Mouse (Mus musculus) hindbrain, embryonic 12.5 days (tissue): Measurements from ENCODE around the gene Gabbr1. TPM values are rescaled to one million over a fixed set of nuclear protein-coding genes. Genes with fewer than 3 reads are reported as not detected.

Source experiments
- ATAC-seq: fragments of 200-750 bp; cut with Nextera tagmentation; 2 replicates; pipeline ENCODE4 v1.8.0; 2017; ENCODE audit warnings: moderate TSS enrichment; ENCODE audit not compliant: low FRiP score
- H3K27ac ChIP-seq: fragments of 300-500 bp; sonication (generic); 2 replicates; pipeline ENCODE4 v1.5.1; 2016; ENCODE audit warnings: mild to moderate bottlenecking
- H3K27me3 ChIP-seq: fragments of 300-500 bp; sonication (generic); 2 replicates; pipeline ENCODE4 v1.6.1; 2016; ENCODE audit warnings: mild to moderate bottlenecking
- H3K36me3 ChIP-seq: fragments of 300-500 bp; sonication (generic); 2 replicates; pipeline ENCODE4 v1.6.1; 2016; ENCODE audit warnings: mild to moderate bottlenecking
- H3K4me1 ChIP-seq: fragments of 300-500 bp; sonication (generic); 2 replicates; pipeline ENCODE4 v1.6.1; 2016
- H3K4me2 ChIP-seq: fragments of 300-500 bp; sonication (generic); replicated peaks from 2 replicates; pipeline ENCODE4 v1.6.1; 2016; ENCODE audit warnings: mild to moderate bottlenecking
- H3K4me3 ChIP-seq: fragments of 300-500 bp; sonication (generic); 2 replicates; pipeline ENCODE4 v1.5.1; 2016; ENCODE audit warnings: mild to moderate bottlenecking
- H3K9ac ChIP-seq: fragments of 300-500 bp; sonication (generic); 2 replicates; pipeline ENCODE4 v1.6.1; 2016; ENCODE audit warnings: mild to moderate bottlenecking, moderate library complexity
- H3K9me3 ChIP-seq: fragments of 300-500 bp; sonication (generic); replicated peaks from 2 replicates; pipeline ENCODE4 v1.6.1; 2016; ENCODE audit warnings: mild to moderate bottlenecking
- WGBS: fragments of 180-500 bp; shearing (Covaris S2); methylation state at CpG from one replicate; pipeline ENCODE4 v1.1.7; 2016; 5-methylcytosine and 5-hydroxymethylcytosine counted together
- polyA plus RNA-seq: library from polyadenylated mRNA; unstranded; fragments of >200 nt; fragmentation: Nextera tagmentation; extraction: Ambion mirVana; gene quantifications from 2 replicates; pipeline ENCODE4 v1.2.1, GENCODE M21; 2016

Gabbr1 gene
- 41.8 and 42.1 TPM in 2 replicates for polyA plus RNA-seq

DNA sequence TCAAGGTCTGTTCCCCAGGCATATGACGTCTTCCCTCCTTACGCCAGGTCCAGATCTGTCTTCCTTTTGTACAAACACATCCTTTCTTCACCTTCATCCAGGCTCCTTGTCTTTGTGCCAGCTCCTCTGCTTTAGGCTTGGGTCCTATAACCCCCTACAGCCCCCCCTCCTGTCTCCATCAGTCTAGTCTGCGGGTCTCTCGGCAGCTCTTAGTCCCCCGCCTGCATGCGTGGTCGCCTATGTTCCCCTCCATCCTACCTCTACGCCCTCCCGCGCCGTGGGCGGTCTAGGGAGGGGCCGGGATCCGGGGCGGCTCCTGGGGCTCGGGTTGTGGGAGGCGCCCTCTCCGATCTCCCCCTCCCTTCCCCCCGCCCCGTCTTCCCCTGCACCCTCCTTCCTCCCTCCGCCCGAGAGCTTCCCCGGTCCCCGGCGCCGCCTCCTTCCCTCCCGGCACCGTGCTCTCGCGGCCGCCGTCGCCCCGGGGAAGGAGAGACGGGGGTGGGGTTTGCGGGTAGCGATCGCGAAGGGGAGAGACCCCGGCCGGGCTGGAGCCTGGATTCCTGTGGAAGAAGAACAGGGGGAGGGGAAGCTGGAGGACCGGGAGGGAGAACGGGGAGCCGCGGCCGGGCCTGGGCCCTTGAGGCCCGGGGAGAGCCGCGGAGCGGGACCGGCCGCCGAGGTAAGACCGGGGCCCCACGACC, at the start of gene Gabbr1:
Gene Gabbr1, plus strand, starts transcription at position 356 of the 701 bp plus-strand sequence.
- ATAC-seq, result peak; percentile 82
- no peaks in the 10 kb centered on the region for H3K9me3 ChIP-seq
- 1% methylated on average over 43 of the region's 55 CpGs for WGBS
- H3K4me2 ChIP-seq, result peak within 1 kb of the TSS; percentile 69
- no peaks in the 10 kb centered on the region for H3K36me3 ChIP-seq
- H3K4me1 ChIP-seq, result peaks cover 28% of the 10 kb centered on the region
- peak within 1 kb of the TSS; percentile 90 for H3K4me3 ChIP-seq
- H3K27me3 ChIP-seq, result peaks cover 6% of the 10 kb centered on the region
- peak within 1 kb of the TSS; percentile 96 for H3K27ac ChIP-seq
- H3K9ac ChIP-seq, result peak within 1 kb of the TSS; percentile 98

DNA sequence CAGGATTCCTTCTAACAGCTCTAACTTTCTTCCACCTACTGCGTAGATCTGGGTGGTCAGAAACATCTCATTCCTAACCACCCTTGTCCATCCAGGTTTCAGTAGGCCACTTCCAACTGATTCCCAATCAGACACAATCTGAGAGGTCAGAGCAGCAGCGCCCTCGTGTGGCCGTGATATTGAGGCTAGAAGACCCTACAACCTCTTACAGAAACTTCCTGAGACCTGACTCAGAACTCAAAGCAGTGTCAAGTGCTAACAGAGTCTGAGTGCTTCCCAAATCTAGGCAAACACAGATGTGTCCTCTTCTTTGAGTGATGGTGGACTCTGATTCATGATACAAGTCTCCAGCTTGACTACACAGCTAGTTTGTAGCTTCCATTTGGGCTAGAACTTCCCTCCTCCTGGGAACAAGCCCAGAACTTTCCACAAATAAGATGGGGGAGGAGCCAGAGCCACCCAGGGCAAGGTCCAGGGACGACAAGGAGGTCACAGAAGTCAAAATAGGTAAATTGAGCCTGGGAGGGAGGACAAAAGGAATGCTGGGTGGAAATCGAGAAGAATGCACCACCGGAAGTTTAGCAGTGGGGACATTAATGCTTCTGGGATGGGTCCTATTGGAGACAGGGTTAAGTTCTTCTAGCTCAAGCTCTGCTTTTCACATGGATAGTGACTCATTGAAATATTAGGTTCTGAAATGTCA, 48.6 kb upstream of the Gabbr1 start:
- H3K4me1 ChIP-seq, result no peaks in the 10 kb centered on the region
- H3K27ac ChIP-seq, result no peak overlapping the region
- no peaks in the 10 kb centered on the region for H3K27me3 ChIP-seq
- no peak overlapping the region for H3K4me2 ChIP-seq
- no peak overlapping the region for H3K4me3 ChIP-seq
- H3K9ac ChIP-seq, result no peak overlapping the region
- no peaks in the 10 kb centered on the region for H3K9me3 ChIP-seq
- no peaks in the 10 kb centered on the region for H3K36me3 ChIP-seq
- 27% methylated on average over 7 of the region's 7 CpGs for WGBS
- ATAC-seq, result no peak

DNA sequence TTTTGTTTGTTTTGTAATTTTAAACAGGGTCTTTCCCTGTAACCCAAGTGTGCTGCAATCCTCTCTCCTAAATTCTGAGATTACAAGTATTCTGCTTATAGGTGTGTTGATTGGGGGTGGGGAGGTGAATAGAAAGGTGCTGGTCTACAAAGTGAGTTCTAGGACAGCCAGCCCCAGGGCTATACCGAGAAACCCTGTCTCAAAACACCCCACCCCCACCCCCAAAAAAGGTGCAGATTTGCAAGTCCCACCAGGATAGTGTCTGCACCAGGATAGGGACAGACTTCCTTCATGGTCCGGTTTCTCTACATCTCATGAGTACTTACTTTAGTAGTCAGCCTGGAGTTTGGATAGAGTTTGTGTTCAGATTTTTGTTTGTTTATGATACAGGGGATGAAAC, 47.3 kb upstream of the Gabbr1 start:
- H3K27me3 ChIP-seq, result no peaks in the 10 kb centered on the region
- no peaks in the 10 kb centered on the region for H3K36me3 ChIP-seq
- WGBS, result 84% methylated on average over 2 of the region's 2 CpGs
- no peaks in the 10 kb centered on the region for H3K4me1 ChIP-seq
- no peak for ATAC-seq
- H3K4me3 ChIP-seq, result no peak overlapping the region
- no peak overlapping the region for H3K9ac ChIP-seq
- no peaks in the 10 kb centered on the region for H3K9me3 ChIP-seq
- H3K4me2 ChIP-seq, result no peak overlapping the region
- no peak overlapping the region for H3K27ac ChIP-seq

DNA sequence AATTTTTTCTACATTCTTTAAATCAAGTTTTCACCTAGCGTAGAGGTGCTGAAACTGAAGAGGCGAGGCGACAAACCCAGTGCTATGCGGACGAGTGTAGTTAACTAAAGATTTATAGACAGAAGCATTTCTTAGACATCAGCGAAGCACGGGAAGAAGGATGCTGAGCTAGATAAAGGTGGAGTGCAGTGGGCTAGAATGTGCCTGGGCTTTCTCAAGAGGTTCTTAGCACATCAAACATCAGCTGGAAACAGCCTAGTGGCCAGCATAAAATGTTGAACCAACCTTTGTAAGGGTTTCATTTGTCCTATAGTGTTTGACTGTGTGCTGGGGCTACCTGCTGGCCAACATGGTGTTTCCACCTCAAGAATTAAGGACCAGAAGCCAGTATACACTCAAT, 44.9 kb upstream of the Gabbr1 start, which contains the start of gene Zfp57:
Gene Zfp57, plus strand, starts transcription at position 301 of the 400 bp plus-strand sequence.
- Histone ChIP-seq H3K4me3 (peak within 1 kb of the TSS; percentile 60), H3K9me3 (no peaks in the 10 kb centered on the region), H3K36me3 (peaks cover 13% of the 10 kb centered on the region), H3K9ac (peak within 1 kb of the TSS; percentile 92; the same call in 1 of the 2 replicates), H3K27me3 (no peaks in the 10 kb centered on the region), H3K27ac (peak within 1 kb of the TSS; percentile 95), H3K4me1 (peaks cover 6% of the 10 kb centered on the region; the same call in 1 of the 2 replicates), H3K4me2 (peak within 1 kb of the TSS; percentile 56)
- 97% methylated on average over 7 of the region's 7 CpGs for WGBS
- no peak for ATAC-seq

DNA sequence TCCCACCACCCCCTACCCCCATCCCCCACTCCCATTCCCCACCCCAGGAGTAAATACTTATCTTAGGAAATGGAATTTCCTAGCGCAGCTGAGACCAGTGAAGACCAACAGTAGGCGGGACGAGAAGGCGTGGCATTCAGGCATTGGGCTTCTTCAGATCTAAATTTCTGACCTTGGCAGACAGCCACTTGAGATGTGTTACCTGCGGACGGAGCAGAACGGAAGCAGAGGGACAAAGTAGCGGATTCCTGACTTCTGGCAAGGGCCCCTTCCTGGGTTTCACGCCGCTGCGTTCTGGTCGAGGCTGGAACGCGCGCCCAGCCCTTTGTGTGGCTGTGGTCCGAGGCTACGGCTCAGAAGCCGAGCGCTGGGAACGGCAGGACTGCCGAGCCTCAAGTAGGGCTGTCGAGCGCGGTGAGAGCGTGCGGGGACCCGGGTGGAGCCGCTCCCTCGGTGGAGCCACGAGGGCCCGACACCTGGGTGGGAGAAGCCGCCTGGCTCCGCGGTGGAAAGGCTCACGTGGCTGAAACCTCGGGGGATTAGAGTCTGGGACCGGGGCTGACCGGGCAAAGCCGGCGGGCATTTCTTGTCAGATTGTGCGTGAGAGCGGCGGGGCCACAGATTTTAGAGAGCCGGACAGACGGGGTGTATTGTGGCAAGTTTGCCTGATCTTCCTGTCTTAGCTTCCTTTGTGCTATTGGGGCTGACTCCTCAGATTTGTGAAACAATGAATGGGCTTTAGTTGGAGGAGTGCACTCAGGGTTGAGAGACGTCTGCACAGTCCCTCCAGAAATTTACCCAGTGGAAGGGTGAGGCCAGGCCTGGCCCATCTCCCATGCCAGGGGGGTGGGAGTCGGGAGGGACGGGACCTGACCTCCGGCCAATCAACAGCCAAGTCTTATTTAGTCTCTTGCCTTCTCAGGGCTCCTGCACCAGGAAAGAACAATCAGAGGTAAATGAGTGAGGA, 43.1 kb upstream of the Gabbr1 start:
- under 1% methylated on average over 49 of the region's 49 CpGs for WGBS
- peak overlapping the region; percentile 95 for H3K27ac ChIP-seq
- peak; percentile 88 for ATAC-seq
- H3K4me3 ChIP-seq, result peak overlapping the region; percentile 60
- H3K4me2 ChIP-seq, result peak overlapping the region; percentile 56
- no peaks in the 10 kb centered on the region for H3K27me3 ChIP-seq
- peaks cover 29% of the 10 kb centered on the region for H3K36me3 ChIP-seq
- H3K9me3 ChIP-seq, result no peaks in the 10 kb centered on the region
- peaks cover 6% of the 10 kb centered on the region; the same call in 1 of the 2 replicates for H3K4me1 ChIP-seq
- peak overlapping the region; percentile 92 for H3K9ac ChIP-seq

DNA sequence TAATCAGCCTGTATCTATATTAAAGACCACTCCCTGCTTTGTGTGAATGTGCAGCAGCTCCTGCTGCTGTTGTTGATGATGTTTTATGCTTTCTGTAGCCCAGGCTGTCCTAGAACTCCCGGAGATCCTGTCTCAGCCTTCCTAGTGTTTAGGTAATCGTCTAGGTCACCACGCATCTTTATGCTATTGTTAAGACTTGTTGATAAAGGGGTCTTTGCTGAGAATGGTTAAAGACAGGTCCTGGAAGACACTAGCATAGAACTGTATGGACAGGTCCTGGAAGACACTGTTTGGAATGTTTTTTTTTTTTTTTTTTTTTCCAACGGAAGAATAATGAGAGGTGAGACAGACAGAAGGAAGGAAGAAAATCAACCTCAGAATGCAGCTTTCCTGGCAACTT, 42.4 kb upstream of the Gabbr1 start:
- H3K36me3 ChIP-seq, result peaks cover 37% of the 10 kb centered on the region
- WGBS, result 37% methylated on average over 4 of the region's 4 CpGs
- H3K4me2 ChIP-seq, result peak overlapping the region; percentile 56
- peak; percentile 15; the same call in 1 of the 2 replicates for ATAC-seq
- no peaks in the 10 kb centered on the region for H3K27me3 ChIP-seq
- H3K9me3 ChIP-seq, result no peaks in the 10 kb centered on the region
- peak overlapping the region; percentile 60 for H3K4me3 ChIP-seq
- H3K4me1 ChIP-seq, result peaks cover 6% of the 10 kb centered on the region; the same call in 1 of the 2 replicates
- peak overlapping the region; percentile 95 for H3K27ac ChIP-seq
- H3K9ac ChIP-seq, result peak overlapping the region; percentile 92

DNA sequence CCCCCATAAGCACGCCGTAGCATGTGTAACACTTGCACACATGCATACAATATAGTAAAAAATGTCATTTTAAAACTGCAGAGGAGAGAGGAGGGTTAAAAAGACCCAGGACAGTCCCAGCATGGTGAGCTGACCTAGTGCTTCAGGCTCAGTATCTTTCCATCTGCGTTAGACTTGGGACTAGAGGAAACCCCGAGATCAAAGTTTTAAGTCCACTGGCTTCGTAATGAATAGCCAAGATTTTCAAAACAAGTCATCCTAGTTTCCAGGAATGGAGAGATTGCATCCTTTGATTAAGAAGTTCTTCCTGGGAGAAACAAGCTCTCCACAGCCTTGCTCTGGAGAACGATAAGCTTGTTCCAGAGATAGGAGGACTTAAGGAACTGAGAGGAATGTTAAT, 37.6 kb upstream of the Gabbr1 start:
- H3K4me1 ChIP-seq, result peaks cover 6% of the 10 kb centered on the region; the same call in 1 of the 2 replicates
- no peak overlapping the region for H3K27ac ChIP-seq
- no peaks in the 10 kb centered on the region for H3K27me3 ChIP-seq
- 95% methylated on average over 6 of the region's 6 CpGs for WGBS
- no peak overlapping the region for H3K4me3 ChIP-seq
- no peak overlapping the region for H3K9ac ChIP-seq
- no peaks in the 10 kb centered on the region for H3K9me3 ChIP-seq
- no peak for ATAC-seq
- H3K4me2 ChIP-seq, result no peak overlapping the region
- peaks cover 71% of the 10 kb centered on the region for H3K36me3 ChIP-seq

DNA sequence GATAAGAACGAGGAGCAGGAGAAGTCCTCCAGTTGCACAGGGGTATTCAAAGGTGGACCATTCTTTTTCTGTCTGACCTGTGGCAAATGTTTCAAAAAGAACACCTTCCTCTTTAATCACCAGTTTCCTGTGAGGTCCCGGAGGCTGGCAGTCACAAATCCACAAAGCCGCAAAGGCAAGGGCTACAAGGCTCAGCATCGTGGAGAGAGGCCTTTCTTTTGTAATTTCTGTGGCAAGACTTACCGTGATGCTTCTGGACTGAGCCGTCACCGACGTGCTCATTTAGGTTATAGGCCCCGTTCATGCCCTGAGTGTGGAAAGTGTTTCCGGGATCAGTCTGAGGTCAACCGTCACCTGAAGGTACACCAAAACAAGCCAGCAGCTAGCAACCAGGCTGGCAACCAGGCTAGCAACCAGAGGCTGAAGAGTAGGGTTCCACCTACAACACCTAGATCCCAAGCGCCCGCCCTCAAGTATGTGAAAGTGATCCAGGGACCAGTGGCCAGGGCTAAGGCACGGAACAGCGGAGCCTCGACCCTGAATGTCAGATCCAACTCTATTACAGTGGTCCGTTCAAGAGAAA, 36.2 kb upstream of the Gabbr1 start:
- no peaks in the 10 kb centered on the region for H3K9me3 ChIP-seq
- H3K27me3 ChIP-seq, result no peaks in the 10 kb centered on the region
- H3K36me3 ChIP-seq, result peaks cover 71% of the 10 kb centered on the region
- H3K4me1 ChIP-seq, result no peaks in the 10 kb centered on the region
- no peak overlapping the region for H3K4me2 ChIP-seq
- WGBS, result 94% methylated on average over 17 of the region's 17 CpGs
- no peak for ATAC-seq
- no peak overlapping the region for H3K9ac ChIP-seq
- no peak overlapping the region for H3K27ac ChIP-seq
- H3K4me3 ChIP-seq, result no peak overlapping the region

DNA sequence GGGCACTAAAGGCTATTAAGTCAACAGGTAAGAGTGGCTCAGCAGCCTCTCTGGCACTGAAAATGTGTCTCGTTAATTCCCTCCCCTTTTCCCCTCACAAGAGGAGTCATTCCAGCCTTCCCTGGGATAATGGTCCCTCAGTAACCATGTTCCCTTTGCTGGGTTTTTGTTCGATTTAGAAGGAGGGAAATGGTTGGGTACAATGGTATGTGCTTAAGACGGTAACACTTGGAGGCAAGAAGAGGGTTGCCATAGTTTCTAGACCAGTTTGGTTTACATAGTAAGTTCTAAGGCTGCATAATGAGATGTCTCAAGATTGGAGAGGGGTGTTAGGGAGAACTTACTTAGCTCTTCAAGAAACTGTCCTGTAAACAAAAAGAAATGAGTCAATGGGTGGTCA, 34.0 kb upstream of the Gabbr1 start:
- Histone ChIP-seq H3K4me2 (no peak overlapping the region), H3K9ac (no peak overlapping the region), H3K27ac (no peak overlapping the region), H3K9me3 (no peaks in the 10 kb centered on the region), H3K4me3 (no peak overlapping the region), H3K36me3 (peaks cover 51% of the 10 kb centered on the region), H3K27me3 (no peaks in the 10 kb centered on the region), H3K4me1 (no peaks in the 10 kb centered on the region)
- no peak for ATAC-seq
- WGBS, result 80% methylated on average over 3 of the region's 3 CpGs

DNA sequence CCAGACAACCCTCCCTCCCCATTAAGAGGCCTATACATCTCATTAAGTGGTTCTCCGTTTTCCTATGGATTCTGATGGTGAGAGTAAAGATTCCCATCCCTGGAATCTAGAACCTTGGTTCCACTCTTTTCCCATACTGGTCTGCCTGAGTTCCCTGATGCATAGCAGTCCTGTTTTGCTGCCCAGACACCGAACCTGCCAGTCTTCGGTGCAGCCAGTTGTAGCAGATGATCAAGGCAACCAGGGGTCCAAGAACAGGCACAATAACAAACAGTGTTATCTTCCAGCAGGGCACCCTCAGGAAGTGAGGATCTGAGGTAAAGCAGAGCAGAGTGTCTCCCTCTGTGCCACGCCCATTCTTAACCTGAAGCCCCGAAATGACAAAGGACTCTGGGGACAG, 33.6 kb upstream of the Gabbr1 start:
- H3K9ac ChIP-seq, result no peak overlapping the region
- no peak overlapping the region for H3K4me2 ChIP-seq
- WGBS, result 77% methylated on average over 5 of the region's 5 CpGs
- H3K27ac ChIP-seq, result no peak overlapping the region
- no peaks in the 10 kb centered on the region for H3K4me1 ChIP-seq
- H3K36me3 ChIP-seq, result peaks cover 47% of the 10 kb centered on the region
- no peak overlapping the region for H3K4me3 ChIP-seq
- no peaks in the 10 kb centered on the region for H3K27me3 ChIP-seq
- H3K9me3 ChIP-seq, result no peaks in the 10 kb centered on the region
- ATAC-seq, result no peak

DNA sequence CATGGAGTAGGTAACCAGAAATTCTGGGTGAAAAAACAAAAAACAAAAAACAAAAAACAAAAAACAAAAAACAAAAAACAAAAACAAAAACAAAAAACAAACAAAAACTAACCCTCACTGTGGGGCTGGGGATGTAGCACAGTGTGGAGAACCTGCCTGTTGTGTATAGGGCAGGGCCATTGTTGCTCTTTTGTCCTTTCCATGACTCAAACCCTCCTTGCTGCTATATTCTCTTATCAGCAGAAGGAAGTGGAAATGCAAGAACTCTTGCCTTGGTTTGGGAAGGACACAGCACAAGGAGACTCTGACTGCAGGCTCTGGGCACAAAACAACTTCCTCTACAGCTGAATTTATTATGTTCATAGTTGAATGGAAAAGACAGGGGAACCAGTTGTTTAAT, 29.4 kb upstream of the Gabbr1 start:
- no peaks in the 10 kb centered on the region for H3K9me3 ChIP-seq
- no peaks in the 10 kb centered on the region for H3K27me3 ChIP-seq
- no peak overlapping the region for H3K27ac ChIP-seq
- ATAC-seq, result no peak
- H3K4me2 ChIP-seq, result no peak overlapping the region
- peaks cover 6% of the 10 kb centered on the region; the same call in 1 of the 2 replicates for H3K36me3 ChIP-seq
- no peak overlapping the region for H3K9ac ChIP-seq
- no peaks in the 10 kb centered on the region for H3K4me1 ChIP-seq
- H3K4me3 ChIP-seq, result no peak overlapping the region
